Mouse (Mus musculus) naive thymus-derived CD4-positive, alpha-beta T cell, adult 2 months (primary cell): Measurements from ENCODE around the gene Nr2f1.
A peak's percentile ranks its signal among the peaks of the same experiment; 100 is the strongest.
"Not testable (repeated sequence)": the region's sequence is repeated elsewhere in the genome, so short reads cannot be mapped to it uniquely, and the experiment has no call there.

Experiments used
- DNase-seq: peaks from one replicate; pipeline ENCODE4 v3.0.0-alpha.2; 2011; ENCODE audit warnings: low read depth

Gene Nr2f1

GRCm38 (mm10) chr13:78199642-78200160 is at the start of gene Nr2f1:
Nr2f1 (minus strand) TSS chr13:78199757.
- no peak for DNase-seq

DNA sequence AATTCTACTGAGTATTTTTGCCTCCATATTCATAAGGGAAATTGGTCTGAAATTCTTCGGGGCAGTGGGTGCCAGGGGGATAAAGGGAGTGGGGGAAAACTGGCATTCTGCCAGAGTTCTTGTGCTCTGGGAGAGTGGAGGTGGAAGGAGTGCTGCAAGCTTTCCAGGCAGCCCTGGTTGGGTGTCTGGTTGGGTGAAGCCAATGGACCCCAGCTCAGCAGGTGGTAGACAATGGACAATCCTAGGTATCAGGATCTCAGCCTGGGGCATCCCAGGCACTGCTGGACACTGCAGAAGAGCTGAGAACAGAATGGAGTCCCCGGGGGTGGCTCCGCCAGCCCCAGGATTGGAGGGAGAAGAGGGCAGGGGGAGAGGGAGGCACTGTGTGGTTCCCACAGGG is 22.1 kb upstream of the Nr2f1 start:
- DNase-seq, result no peak

GRCm38 (mm10) chr13:78220238-78220637 is 20.7 kb upstream of the Nr2f1 start:
- not testable (repeated sequence) for DNase-seq

GRCm38 (mm10) chr13:78215223-78215622 is 15.7 kb upstream of the Nr2f1 start:
- no peak for DNase-seq

- no peak for DNase-seq
Measured at GRCm38 (mm10) chr13:78213155-78213554, 13.6 kb upstream of the Nr2f1 start.

- DNase-seq, result no peak
Measured at GRCm38 (mm10) chr13:78212111-78212510, 12.6 kb upstream of the Nr2f1 start.

DNA sequence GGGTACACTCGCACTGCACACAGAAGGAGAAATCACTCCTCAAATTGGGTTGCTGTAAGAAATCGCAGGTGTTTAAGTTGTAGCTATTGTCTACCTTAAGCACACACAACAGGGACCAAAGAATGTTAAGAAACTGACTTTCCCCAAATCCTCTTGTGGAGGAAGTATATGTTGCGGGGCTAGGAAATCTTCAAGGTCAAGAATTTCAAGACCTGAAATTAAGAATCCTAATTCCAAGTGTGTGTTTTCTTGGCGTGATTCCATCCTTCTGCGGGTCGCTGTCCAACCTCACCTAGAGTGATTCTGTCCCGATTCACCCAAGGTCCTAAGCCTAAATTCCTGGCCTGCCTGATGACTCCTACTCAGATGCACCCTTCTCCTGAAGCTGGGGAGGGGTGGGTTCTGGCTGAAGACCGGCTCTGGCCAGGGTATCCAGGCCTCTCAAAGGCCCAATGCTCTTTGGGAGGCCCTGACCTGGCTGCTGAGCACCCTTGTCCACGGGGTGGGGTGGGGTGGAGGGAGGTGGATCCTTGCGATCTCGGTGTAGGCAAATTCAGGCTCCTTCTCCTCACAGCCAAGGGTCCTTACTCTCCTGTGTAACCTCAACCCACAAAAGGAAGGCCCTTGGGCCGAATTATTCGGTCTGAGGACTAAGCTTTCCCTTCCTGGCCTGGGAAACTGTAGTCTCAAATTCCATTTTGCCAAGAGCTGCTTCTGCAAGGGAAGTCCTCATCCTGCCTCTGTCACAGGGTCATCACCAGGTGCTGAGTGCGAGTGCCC is 11.9 kb upstream of the Nr2f1 start:
- DNase-seq, result no peak

GRCm38 (mm10) chr13:78210748-78211089 is 11.2 kb upstream of the Nr2f1 start:
- no peak for DNase-seq

DNA sequence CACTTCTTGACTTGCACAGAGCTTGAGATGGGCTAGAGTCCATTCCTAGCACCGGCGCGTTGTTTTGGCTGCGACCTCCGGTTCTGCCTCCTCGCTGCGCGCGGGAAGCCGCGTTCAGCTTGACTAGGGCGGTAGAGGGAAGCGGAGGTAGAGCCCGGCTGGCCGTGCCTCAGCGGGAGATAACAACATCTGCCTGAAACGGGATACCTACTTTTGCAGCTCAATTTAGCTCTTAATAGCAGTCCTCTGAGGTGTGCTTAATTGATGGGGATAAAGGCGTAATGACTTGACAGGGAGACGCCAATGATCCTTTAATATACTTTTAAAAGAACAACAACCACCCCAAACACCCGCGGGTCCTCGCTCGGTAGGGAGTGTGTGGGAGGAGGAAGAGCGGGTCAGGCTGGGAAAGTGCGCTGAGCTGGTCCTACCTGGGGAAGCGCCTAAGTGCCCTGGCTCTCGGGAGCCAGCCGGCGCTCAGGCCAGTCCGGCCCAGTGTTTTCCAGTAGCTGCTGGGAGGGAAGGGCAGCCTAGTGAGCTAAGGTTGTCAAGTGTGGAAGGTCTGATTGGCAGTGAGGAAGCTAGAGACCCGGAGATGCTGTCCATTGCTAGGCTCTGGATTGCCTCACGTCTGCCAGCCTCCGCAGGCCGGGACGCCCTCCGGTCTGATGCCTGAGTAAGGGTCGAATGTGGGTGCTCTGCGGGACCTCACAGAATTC is 10.6 kb upstream of the Nr2f1 start:
- no peak for DNase-seq

- no peak for DNase-seq
Measured at GRCm38 (mm10) chr13:78209611-78210028, 10.1 kb upstream of the Nr2f1 start.

DNA sequence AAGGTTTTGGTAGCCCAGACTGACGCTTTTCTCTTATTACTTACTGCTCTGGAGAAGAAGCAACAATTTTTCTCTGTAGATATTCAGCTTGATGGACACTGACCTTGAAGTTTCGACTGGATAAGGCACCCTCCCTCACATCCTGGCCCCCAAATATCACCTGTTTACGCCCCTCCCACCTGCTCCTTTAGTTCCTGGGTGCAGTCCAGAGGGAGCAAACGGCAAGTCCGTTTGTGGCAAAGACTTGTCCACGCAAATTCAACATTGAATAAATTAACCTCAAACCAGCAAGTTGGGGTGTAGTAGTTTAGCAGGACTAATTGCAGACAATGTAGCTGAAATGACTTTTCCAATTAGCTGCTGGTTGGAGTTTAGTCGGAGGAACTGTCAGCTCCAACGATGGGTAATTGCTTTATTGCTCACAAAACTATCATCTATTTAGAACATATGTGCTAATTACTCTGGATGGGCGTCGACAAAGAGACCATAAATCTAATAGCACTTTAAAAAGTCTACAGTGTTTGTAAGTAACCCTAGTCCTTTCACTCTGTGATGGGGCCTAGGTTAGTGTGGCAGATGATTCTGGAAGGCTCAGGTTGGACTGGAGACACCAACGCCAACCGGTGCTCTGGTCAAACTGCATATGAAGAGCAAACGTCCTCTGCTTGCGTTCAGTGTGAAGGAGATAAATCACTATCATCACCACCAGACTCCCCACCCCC is 9.3 kb upstream of the Nr2f1 start:
- DNase-seq, result no peak

DNA sequence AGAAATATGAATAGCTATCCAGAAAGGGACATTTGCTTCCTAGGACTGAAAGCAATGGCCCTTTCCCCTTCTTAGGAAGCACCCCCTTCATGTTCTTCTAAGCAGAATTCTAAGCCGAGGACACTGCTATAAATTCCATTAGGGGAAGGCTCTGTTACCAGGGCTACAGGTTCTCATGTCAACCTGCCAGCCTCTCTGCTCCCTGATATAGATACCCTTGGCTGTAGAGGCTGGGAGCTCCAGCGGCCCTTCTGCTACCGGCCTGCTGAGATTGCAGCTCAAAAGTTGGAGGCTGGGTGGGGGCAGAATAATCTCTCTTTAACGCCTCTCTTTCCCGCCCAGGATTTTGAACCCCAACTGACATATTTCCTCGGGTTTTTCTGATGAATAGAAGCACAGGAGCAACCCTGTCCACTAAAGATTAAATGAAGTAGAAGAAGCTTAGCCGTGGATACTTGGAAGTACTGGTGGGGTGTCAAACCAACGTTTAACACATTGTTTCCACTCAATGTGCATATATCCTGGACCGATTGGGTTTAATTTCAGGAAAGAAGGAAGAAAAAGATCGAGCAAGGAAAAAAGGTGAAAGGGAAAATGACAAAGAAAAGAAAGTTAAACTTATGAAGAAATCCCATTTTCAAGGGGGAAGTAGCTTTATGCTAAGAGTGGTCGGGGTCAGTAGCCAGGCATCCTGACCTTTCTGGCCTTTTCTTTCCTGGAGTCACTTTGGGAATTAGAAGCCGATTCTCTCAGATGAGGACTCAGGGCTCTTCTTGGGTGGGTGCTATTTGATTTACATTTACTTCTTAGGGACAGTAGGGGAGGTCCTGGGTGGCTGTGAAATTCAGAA is 8.5 kb upstream of the Nr2f1 start:
- no peak for DNase-seq

- no peak for DNase-seq
Measured at GRCm38 (mm10) chr13:78206891-78207430, 7.4 kb upstream of the Nr2f1 start.

DNA sequence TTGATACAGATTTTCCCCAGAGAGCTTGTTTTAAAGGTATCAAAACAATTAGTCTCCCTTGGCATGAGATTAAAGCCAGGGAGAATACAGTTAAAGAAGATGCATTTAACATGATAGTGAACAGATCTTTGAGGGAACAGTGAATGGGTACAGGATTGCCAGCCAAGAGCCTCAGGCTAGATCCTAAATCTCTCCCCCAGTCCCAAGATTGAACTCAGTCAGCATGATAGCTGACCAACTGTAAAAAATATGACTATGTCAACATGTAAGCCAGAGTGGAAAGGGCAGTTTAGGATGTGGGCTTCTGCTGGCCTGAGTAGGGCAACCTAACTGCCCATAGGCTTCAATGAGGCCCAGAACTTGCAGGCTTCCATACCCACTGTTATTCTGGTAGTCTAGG is 5.9 kb upstream of the Nr2f1 start:
- DNase-seq, result no peak

- no peak for DNase-seq
Measured at GRCm38 (mm10) chr13:78203348-78204061, 3.9 kb upstream of the Nr2f1 start.

DNA sequence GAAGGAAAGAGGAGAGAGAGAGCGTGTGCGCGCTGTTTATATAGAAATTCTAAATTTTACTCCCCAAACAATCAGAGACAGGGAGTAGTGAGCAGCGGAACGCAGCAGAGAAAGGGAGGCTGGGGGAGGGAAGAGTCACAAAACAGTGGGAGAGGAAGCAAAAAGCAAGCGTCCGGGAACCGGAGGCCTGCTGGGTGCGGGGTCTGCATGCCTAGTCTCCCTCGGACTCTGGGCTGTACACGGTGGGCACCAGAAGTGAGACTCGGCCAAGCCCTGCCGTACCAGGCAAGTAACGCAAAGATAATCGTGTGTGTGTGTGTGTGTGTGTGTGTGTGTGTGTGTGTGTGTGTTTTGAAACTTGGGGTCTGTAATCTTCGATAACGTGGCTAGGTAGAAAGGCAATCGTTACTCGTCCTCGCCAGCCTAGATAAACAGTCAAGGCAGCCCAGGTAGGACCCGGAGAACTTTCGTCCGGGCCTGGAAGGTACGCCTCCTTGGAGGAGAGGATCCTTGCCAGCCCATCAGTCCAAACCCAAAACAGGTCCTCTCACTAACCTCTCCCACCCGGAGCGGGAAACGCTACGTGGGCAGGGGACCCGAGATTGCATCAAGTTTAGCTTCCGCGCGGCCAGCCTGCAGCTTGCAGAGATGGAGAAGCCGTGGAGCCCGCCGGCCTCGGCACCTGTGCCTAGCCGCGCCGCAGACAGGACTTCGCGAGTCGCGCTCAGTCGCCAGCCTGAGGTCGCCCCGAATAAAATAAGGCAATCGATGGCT is 3.2 kb upstream of the Nr2f1 start:
- DNase-seq, result no peak

- DNase-seq, result no peak
Measured at GRCm38 (mm10) chr13:78201871-78202565, 2.5 kb upstream of the Nr2f1 start.

GRCm38 (mm10) chr13:78200991-78201870 is 1.7 kb upstream of the Nr2f1 start:
- DNase-seq, result peak; percentile 29
